Mouse (Mus musculus): ENCODE results near the gene Taok3. TPM values are rescaled to one million over a fixed set of nuclear protein-coding genes. Genes with fewer than 3 reads are reported as not detected.
A peak's percentile ranks its signal among the peaks of the same experiment; 100 is the strongest.

The Taok3 gene
- polyA plus RNA-seq, 2 experiments: 17.1 to 43.3 TPM

DNA sequence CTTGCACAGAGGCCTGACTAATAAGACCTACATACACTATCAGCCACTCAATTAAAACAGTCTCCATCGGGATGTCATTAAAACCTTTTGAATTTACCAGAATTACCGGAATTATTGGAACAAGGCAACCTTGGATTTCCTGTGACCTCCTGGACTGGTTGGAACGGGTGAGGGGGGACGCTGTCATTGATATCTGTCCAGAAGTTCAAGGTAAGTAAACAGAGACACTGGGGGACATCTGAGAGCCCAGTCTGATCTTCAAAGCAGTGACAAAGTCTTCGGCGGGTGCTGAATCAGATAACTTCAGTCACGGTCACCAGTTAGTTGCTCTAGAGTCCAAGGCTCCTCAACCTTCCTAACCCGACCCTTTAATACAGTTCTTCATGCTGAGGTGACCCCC, 175.1 kb downstream of the Taok3 start:
- ATAC-seq (ENCODE audit: insufficient read depth) (no peak), DNase-seq (ENCODE audit: low read depth in 3 of 3, low spot score in 3 of 3) (no peak)
- Histone ChIP-seq H3K36me3 (replicated peaks; ENCODE audit: control insufficient read depth, insufficient read depth, low read depth) (no peaks in the 10 kb centered on the region), H3K9ac (replicated peaks) (no peak overlapping the region), H3K9me3 (ENCODE audit: control insufficient read depth, low read length) (no peaks in the 10 kb centered on the region), H3K27me3 (ENCODE audit: control insufficient read depth, insufficient read depth, low read length) (no peaks in the 10 kb centered on the region), H3K27ac (no peak overlapping the region), H3K4me1 (replicated peaks; ENCODE audit: control insufficient read depth in 2 of 2, insufficient read depth in 2 of 2, low read length in 1 of 2) (no peaks in the 10 kb centered on the region), H3K4me2 (ENCODE audit: low read depth) (no peak overlapping the region), H3K4me3 (ENCODE audit: insufficient read depth in 1 of 2, low read depth in 2 of 2, low read length in 2 of 2) (no peak overlapping the region)
- 73% methylated on average over 8 of the region's 8 CpGs for WGBS (ENCODE audit: insufficient replicate concordance)
- TF ChIP-seq CTCF (IDR thresholded peaks at IDR 0.05; ENCODE audit: low read depth) (no peak), EP300 (IDR thresholded peaks at IDR 0.05; ENCODE audit: low read depth) (no peak)

- H3K27me3 ChIP-seq (ENCODE audit: control insufficient read depth, insufficient read depth, low read length): no peaks in the 10 kb centered on the region
- H3K36me3 ChIP-seq (replicated peaks; ENCODE audit: control insufficient read depth, insufficient read depth, low read depth): no peaks in the 10 kb centered on the region
- TF ChIP-seq CTCF (IDR thresholded peaks at IDR 0.05; ENCODE audit: low read depth) (no peak), EP300 (IDR thresholded peaks at IDR 0.05; ENCODE audit: low read depth) (no peak)
- no peaks in the 10 kb centered on the region for H3K9me3 ChIP-seq (ENCODE audit: control insufficient read depth, low read length)
- H3K4me1 ChIP-seq (replicated peaks; ENCODE audit: control insufficient read depth in 2 of 2, insufficient read depth in 2 of 2, low read length in 1 of 2): no peaks in the 10 kb centered on the region
- H3K27ac ChIP-seq: no peak overlapping the region
- ATAC-seq (ENCODE audit: insufficient read depth): no peak
- no peak for DNase-seq (ENCODE audit: low read depth in 3 of 3, low spot score in 3 of 3)
- 44% methylated on average over 3 of the region's 3 CpGs for WGBS (ENCODE audit: insufficient replicate concordance)
- no peak overlapping the region for H3K9ac ChIP-seq (replicated peaks)
- no peak overlapping the region for H3K4me3 ChIP-seq (ENCODE audit: insufficient read depth in 1 of 2, low read depth in 2 of 2, low read length in 2 of 2)
- no peak overlapping the region for H3K4me2 ChIP-seq (ENCODE audit: low read depth)
Observed at GRCm38 (mm10) chr5:117302899-117303298, 183.0 kb downstream of the Taok3 start.

DNA sequence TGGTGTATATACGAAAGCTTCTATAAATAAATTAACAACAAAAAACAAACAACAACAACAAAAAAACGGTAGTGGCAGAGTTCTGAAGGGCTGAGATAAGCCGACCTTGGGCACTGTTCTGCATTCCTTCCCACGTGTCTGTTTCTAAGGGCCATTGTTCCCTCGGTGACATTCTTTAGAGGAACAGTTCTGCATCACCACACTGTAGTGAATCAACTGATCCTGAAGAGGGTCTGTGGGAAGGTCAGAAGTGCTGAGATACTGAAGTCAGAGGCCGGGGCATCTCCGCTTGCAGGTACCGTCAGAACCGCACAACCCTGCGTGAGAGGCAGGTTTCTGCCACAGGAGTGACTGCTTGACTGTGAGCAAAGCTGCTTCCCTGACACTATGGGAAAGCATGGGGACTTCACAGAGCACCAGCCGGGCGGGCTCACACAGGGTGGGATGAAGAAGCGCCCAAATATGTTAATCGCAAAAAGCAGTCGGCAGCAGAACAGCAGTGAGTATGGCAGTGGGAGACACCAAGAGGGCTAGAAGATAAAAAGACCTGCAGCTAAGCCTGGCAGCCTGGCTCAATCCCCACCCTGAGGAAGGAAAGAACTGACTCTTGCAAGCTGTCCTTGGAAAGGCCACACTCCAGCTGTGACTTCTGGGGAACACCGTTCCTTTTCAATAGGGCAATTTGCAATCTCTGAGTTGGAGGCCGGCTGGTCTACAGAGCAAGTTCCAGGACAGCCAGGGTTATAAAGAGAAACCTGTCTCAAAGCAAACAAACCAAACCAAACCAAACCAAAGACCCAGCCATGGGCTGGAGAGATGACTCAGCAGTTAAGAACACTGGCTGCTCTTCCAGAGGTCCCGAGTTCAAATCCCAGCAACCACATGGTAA, 184.0 kb downstream of the Taok3 start:
- no peaks in the 10 kb centered on the region for H3K9me3 ChIP-seq (ENCODE audit: control insufficient read depth, low read length)
- no peaks in the 10 kb centered on the region for H3K36me3 ChIP-seq (replicated peaks; ENCODE audit: control insufficient read depth, insufficient read depth, low read depth)
- no peak overlapping the region for H3K4me2 ChIP-seq (ENCODE audit: low read depth)
- no peak for TF ChIP-seq EP300 (IDR thresholded peaks at IDR 0.05; ENCODE audit: low read depth)
- 0 out of 2 replicates have a peak, but pooled peaks have one; percentile 4 for TF ChIP-seq CTCF (IDR thresholded peaks at IDR 0.05; ENCODE audit: low read depth)
- 54% methylated on average over 18 of the region's 18 CpGs for WGBS (ENCODE audit: insufficient replicate concordance)
- ATAC-seq (ENCODE audit: insufficient read depth): no peak
- no peak overlapping the region for H3K27ac ChIP-seq
- no peaks in the 10 kb centered on the region for H3K27me3 ChIP-seq (ENCODE audit: control insufficient read depth, insufficient read depth, low read length)
- no peak overlapping the region for H3K4me3 ChIP-seq (ENCODE audit: insufficient read depth in 1 of 2, low read depth in 2 of 2, low read length in 2 of 2)
- H3K9ac ChIP-seq (replicated peaks): no peak overlapping the region
- H3K4me1 ChIP-seq (replicated peaks; ENCODE audit: control insufficient read depth in 2 of 2, insufficient read depth in 2 of 2, low read length in 1 of 2): no peaks in the 10 kb centered on the region
- DNase-seq (ENCODE audit: low read depth in 3 of 3, low spot score in 3 of 3): no peak

- WGBS (ENCODE audit: insufficient replicate concordance): 46% methylated on average over 7 of the region's 7 CpGs
- Histone ChIP-seq H3K27me3 (ENCODE audit: control insufficient read depth, insufficient read depth, low read length) (no peaks in the 10 kb centered on the region), H3K4me1 (replicated peaks; ENCODE audit: control insufficient read depth in 2 of 2, insufficient read depth in 2 of 2, low read length in 1 of 2) (no peaks in the 10 kb centered on the region), H3K27ac (no peak overlapping the region), H3K9me3 (ENCODE audit: control insufficient read depth, low read length) (no peaks in the 10 kb centered on the region), H3K9ac (replicated peaks) (no peak overlapping the region), H3K4me3 (ENCODE audit: insufficient read depth in 1 of 2, low read depth in 2 of 2, low read length in 2 of 2) (no peak overlapping the region), H3K36me3 (replicated peaks; ENCODE audit: control insufficient read depth, insufficient read depth, low read depth) (no peaks in the 10 kb centered on the region), H3K4me2 (ENCODE audit: low read depth) (no peak overlapping the region)
- no peak for ATAC-seq (ENCODE audit: insufficient read depth)
- TF ChIP-seq CTCF (IDR thresholded peaks at IDR 0.05; ENCODE audit: low read depth) (peak; percentile 70), EP300 (IDR thresholded peaks at IDR 0.05; ENCODE audit: low read depth) (no peak)
- peak; percentile 45 to 51 (median 45) for DNase-seq (ENCODE audit: low read depth in 3 of 3, low spot score in 3 of 3)
Observed at GRCm38 (mm10) chr5:117304947-117305346, 185.0 kb downstream of the Taok3 start.

- Histone ChIP-seq H3K9ac (replicated peaks) (no peak overlapping the region), H3K27ac (no peak overlapping the region), H3K4me3 (ENCODE audit: insufficient read depth in 1 of 2, low read depth in 2 of 2, low read length in 2 of 2) (no peak overlapping the region), H3K36me3 (replicated peaks; ENCODE audit: control insufficient read depth, insufficient read depth, low read depth) (no peaks in the 10 kb centered on the region), H3K4me1 (replicated peaks; ENCODE audit: control insufficient read depth in 2 of 2, insufficient read depth in 2 of 2, low read length in 1 of 2) (no peaks in the 10 kb centered on the region), H3K9me3 (ENCODE audit: control insufficient read depth, low read length) (no peaks in the 10 kb centered on the region), H3K27me3 (ENCODE audit: control insufficient read depth, insufficient read depth, low read length) (no peaks in the 10 kb centered on the region), H3K4me2 (ENCODE audit: low read depth) (no peak overlapping the region)
- TF ChIP-seq EP300 (IDR thresholded peaks at IDR 0.05; ENCODE audit: low read depth) (no peak), CTCF (IDR thresholded peaks at IDR 0.05; ENCODE audit: low read depth) (no peak)
- no peak for DNase-seq (ENCODE audit: low read depth in 3 of 3, low spot score in 3 of 3)
- 76% methylated on average over 5 of the region's 5 CpGs for WGBS (ENCODE audit: insufficient replicate concordance)
- no peak for ATAC-seq (ENCODE audit: insufficient read depth)
Observed at GRCm38 (mm10) chr5:117305754-117306153, 185.8 kb downstream of the Taok3 start.
